Mouse (Mus musculus) cortical plate, adult 2 months (tissue): ENCODE results near the gene Slc10a2.

ENCODE experiments used
- CTCF ChIP-seq: fragments of 200-500 bp; IDR thresholded peaks from 2 replicates; pipeline ENCODE4 v1.5.1; 2011; ENCODE audit warnings: mild to moderate bottlenecking, control low read depth, low read length; ENCODE audit not compliant: insufficient read depth; ENCODE audit errors: extremely low read depth
- POLR2A ChIP-seq: fragments of 200-500 bp; IDR thresholded peaks from 2 replicates; pipeline ENCODE4 v1.6.1; 2011; ENCODE audit warnings: mild to moderate bottlenecking, low read length, control low read depth; ENCODE audit not compliant: insufficient read depth; ENCODE audit errors: extremely low read depth

- TF ChIP-seq CTCF = no peak
- TF ChIP-seq POLR2A = no peak
Measured at GRCm38 (mm10) chr8:5129322-5129829, 24.2 kb upstream of the Slc10a2 start.
